Mouse (Mus musculus): ENCODE measurements around the gene Gm21987.

DNA sequence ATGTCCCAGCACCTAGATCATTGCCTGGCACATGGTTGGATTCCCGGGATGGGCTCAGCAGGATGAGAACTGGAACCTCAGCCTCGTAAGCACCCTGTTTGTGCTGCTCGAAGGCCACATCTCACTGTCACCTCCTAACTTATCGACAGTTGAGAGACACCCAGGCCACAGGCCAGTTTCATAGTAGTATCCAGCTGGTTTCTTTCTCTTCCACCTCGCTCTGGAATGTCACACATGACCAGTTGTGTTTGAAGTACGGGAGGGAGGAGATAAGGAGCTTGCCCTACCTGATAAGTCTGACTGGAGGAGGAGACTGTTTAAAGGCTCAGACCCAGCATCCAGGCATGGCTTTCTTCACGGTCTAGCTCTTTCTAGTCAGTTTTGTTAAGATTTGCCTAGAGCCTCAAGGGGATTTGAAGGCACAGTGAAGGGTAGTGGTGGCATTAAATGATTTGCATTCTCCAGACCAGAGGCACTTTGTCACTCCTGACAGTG lies 3.6 kb downstream of the Gm21987 start:
- no peak for TF ChIP-seq CTCF (IDR thresholded peaks at IDR 0.05; ENCODE audit: low read depth, low read length)
- no peak for TF ChIP-seq POLR2A (IDR thresholded peaks at IDR 0.05; ENCODE audit: extremely low read depth, insufficient read depth, low read length)

All from liver, adult 2 months (tissue).